Mouse (Mus musculus) liver, adult 2 months (tissue): ENCODE measurements at regions not wholly inside any gene's neighbourhood (a gene's known extent, or its start where the extent isn't known, plus 50 kb on each side); places are given as distances from the start of the nearest gene placed in this dataset.

Experiments used
- CTCF ChIP-seq: fragments of 200-500 bp; IDR thresholded peaks from 2 replicates; pipeline ENCODE4 v1.5.1; 2011; ENCODE audit warnings: low read depth, low read length, control low read depth
- POLR2A ChIP-seq: fragments of 200-500 bp; IDR thresholded peaks from 2 replicates; pipeline ENCODE4 v1.6.1; 2011; ENCODE audit warnings: low read length, control low read depth; ENCODE audit not compliant: insufficient read depth; ENCODE audit errors: extremely low read depth

GRCm38 (mm10) chr1:77708202-77709020 lies 193.5 kb upstream of the Epha4 start:
- TF ChIP-seq CTCF (no peak), POLR2A (no peak)
